Mouse (Mus musculus) midbrain, embryonic 16.5 days (tissue): ENCODE results near the gene Gm38431. TPM values are rescaled to one million over a fixed set of nuclear protein-coding genes. Genes with fewer than 3 reads are reported as not detected.

Source experiments
- ATAC-seq: fragments of 200-750 bp; cut with Nextera tagmentation; 2 replicates; pipeline ENCODE4 v1.8.0; 2017; ENCODE audit warnings: moderate TSS enrichment
- H3K27ac ChIP-seq: fragments of 300-500 bp; sonication (generic); 2 replicates; pipeline ENCODE4 v1.5.1; 2014; ENCODE audit warnings: mild to moderate bottlenecking, low read length, mixed read lengths
- H3K27me3 ChIP-seq: fragments of 300-500 bp; sonication (generic); 2 replicates; pipeline ENCODE4 v1.6.1; 2014; ENCODE audit warnings: low read depth, low read length, mixed read lengths; ENCODE audit not compliant: control insufficient read depth, insufficient read depth
- H3K36me3 ChIP-seq: fragments of 300-500 bp; sonication (generic); 2 replicates; pipeline ENCODE4 v1.6.1; 2014; ENCODE audit warnings: mild to moderate bottlenecking, low read length, moderate library complexity, mixed read lengths; ENCODE audit not compliant: control insufficient read depth, insufficient read depth
- H3K4me1 ChIP-seq: fragments of 300-500 bp; sonication (generic); 2 replicates; pipeline ENCODE4 v1.6.1; 2014; ENCODE audit warnings: mild to moderate bottlenecking, low read length, mixed read lengths; ENCODE audit not compliant: control insufficient read depth, insufficient read depth
- H3K4me2 ChIP-seq: fragments of 300-500 bp; sonication (generic); 2 replicates; pipeline ENCODE4 v1.6.1; 2014; ENCODE audit warnings: mild to moderate bottlenecking, low read length, mixed read lengths
- H3K4me3 ChIP-seq: fragments of 300-500 bp; sonication (generic); 2 replicates; pipeline ENCODE4 v1.5.1; 2014; ENCODE audit warnings: low read depth, mild to moderate bottlenecking, low read length, moderate library complexity, mixed read lengths
- H3K9ac ChIP-seq: fragments of 300-500 bp; sonication (generic); 2 replicates; pipeline ENCODE4 v1.6.1; 2014; ENCODE audit warnings: low read depth, low read length, mixed read lengths
- H3K9me3 ChIP-seq: fragments of 300-500 bp; sonication (generic); replicated peaks from 2 replicates; pipeline ENCODE4 v1.6.1; 2014; ENCODE audit warnings: mild to moderate bottlenecking, low read length, mixed read lengths; ENCODE audit not compliant: control insufficient read depth, poor library complexity, severe bottlenecking
- WGBS: fragments of 180-500 bp; shearing (Covaris S2); extraction: QIAGEN DNeasy Blood & Tissue Kit; methylation state at CpG from one replicate; pipeline ENCODE4 v1.1.7; 2014; 5-methylcytosine and 5-hydroxymethylcytosine counted together
- polyA plus RNA-seq: library from polyadenylated mRNA; unstranded; fragments of >200 nt; fragmentation: Nextera tagmentation; extraction: Ambion mirVana; gene quantifications from 2 replicates; pipeline ENCODE4 v1.2.1, GENCODE M21; 2015

The Gm38431 gene
- polyA plus RNA-seq, 1 experiment from 2014 or later, result 1.9 TPM

- H3K4me3 ChIP-seq, result no peak overlapping the region
- peaks cover 6% of the 10 kb centered on the region; the same call in 1 of the 2 replicates for H3K36me3 ChIP-seq
- H3K27ac ChIP-seq, result no peak overlapping the region
- H3K9me3 ChIP-seq, result no peaks in the 10 kb centered on the region
- ATAC-seq, result no peak
- H3K4me2 ChIP-seq, result no peak overlapping the region
- no peak overlapping the region for H3K9ac ChIP-seq
- no peaks in the 10 kb centered on the region for H3K4me1 ChIP-seq
- WGBS, result 94% methylated on average over 7 of the region's 7 CpGs
- H3K27me3 ChIP-seq, result no peaks in the 10 kb centered on the region
Observed at GRCm38 (mm10) chr9:21114190-21114589, 22.4 kb upstream of the Gm38431 start.

GRCm38 (mm10) chr9:21113751-21114150 lies 22.0 kb upstream of the Gm38431 start:
- ATAC-seq, result no peak
- Histone ChIP-seq H3K4me2 (no peak overlapping the region), H3K27ac (no peak overlapping the region), H3K9me3 (no peaks in the 10 kb centered on the region), H3K4me3 (no peak overlapping the region), H3K36me3 (peaks cover 6% of the 10 kb centered on the region; the same call in 1 of the 2 replicates), H3K27me3 (no peaks in the 10 kb centered on the region), H3K9ac (no peak overlapping the region), H3K4me1 (no peaks in the 10 kb centered on the region)
- 93% methylated on average over 6 of the region's 6 CpGs for WGBS

- H3K4me2 ChIP-seq, result no peak overlapping the region
- no peaks in the 10 kb centered on the region for H3K4me1 ChIP-seq
- no peaks in the 10 kb centered on the region for H3K9me3 ChIP-seq
- H3K4me3 ChIP-seq, result no peak overlapping the region
- no peak overlapping the region for H3K27ac ChIP-seq
- 44% methylated on average over 23 of the region's 23 CpGs for WGBS
- H3K36me3 ChIP-seq, result no peaks in the 10 kb centered on the region
- H3K27me3 ChIP-seq, result no peaks in the 10 kb centered on the region
- no peak overlapping the region for H3K9ac ChIP-seq
- no peak for ATAC-seq
Observed at GRCm38 (mm10) chr9:21107607-21108237, 15.9 kb upstream of the Gm38431 start.

- H3K9ac ChIP-seq, result no peak overlapping the region
- no peaks in the 10 kb centered on the region for H3K9me3 ChIP-seq
- no peaks in the 10 kb centered on the region for H3K4me1 ChIP-seq
- 78% methylated on average over 5 of the region's 5 CpGs for WGBS
- no peak overlapping the region for H3K4me3 ChIP-seq
- no peaks in the 10 kb centered on the region for H3K36me3 ChIP-seq
- no peak overlapping the region for H3K27ac ChIP-seq
- no peaks in the 10 kb centered on the region for H3K27me3 ChIP-seq
- no peak overlapping the region for H3K4me2 ChIP-seq
- ATAC-seq, result no peak
Observed at GRCm38 (mm10) chr9:21105760-21106564, 14.2 kb upstream of the Gm38431 start.

GRCm38 (mm10) chr9:21104814-21105213 lies 13.0 kb upstream of the Gm38431 start:
- Histone ChIP-seq H3K36me3 (no peaks in the 10 kb centered on the region), H3K27ac (no peak overlapping the region), H3K4me2 (no peak overlapping the region), H3K9ac (no peak overlapping the region), H3K9me3 (no peaks in the 10 kb centered on the region), H3K27me3 (no peaks in the 10 kb centered on the region), H3K4me1 (no peaks in the 10 kb centered on the region), H3K4me3 (no peak overlapping the region)
- ATAC-seq, result no peak
- 89% methylated on average over 6 of the region's 6 CpGs for WGBS

GRCm38 (mm10) chr9:21102076-21102475 lies 10.3 kb upstream of the Gm38431 start:
- Histone ChIP-seq H3K27ac (no peak overlapping the region), H3K27me3 (no peaks in the 10 kb centered on the region), H3K4me2 (no peak overlapping the region), H3K9ac (no peak overlapping the region), H3K4me3 (no peak overlapping the region), H3K9me3 (no peaks in the 10 kb centered on the region), H3K4me1 (no peaks in the 10 kb centered on the region), H3K36me3 (no peaks in the 10 kb centered on the region)
- 87% methylated on average over 2 of the region's 2 CpGs for WGBS
- ATAC-seq, result no peak

GRCm38 (mm10) chr9:21100447-21101161 lies 8.8 kb upstream of the Gm38431 start:
- Histone ChIP-seq H3K4me3 (no peak overlapping the region), H3K4me2 (no peak overlapping the region), H3K4me1 (no peaks in the 10 kb centered on the region), H3K9ac (no peak overlapping the region; the same call in 1 of the 2 replicates), H3K27ac (no peak overlapping the region), H3K36me3 (no peaks in the 10 kb centered on the region), H3K9me3 (no peaks in the 10 kb centered on the region), H3K27me3 (no peaks in the 10 kb centered on the region)
- 0 out of 2 replicates have a peak, but pooled peaks have one; percentile 17 for ATAC-seq
- WGBS, result 38% methylated on average over 15 of the region's 15 CpGs

GRCm38 (mm10) chr9:21097793-21098192 lies 6.0 kb upstream of the Gm38431 start:
- WGBS, result 89% methylated on average over 8 of the region's 8 CpGs
- H3K27me3 ChIP-seq, result no peaks in the 10 kb centered on the region
- H3K4me2 ChIP-seq, result no peak overlapping the region
- H3K27ac ChIP-seq, result no peak overlapping the region
- no peaks in the 10 kb centered on the region for H3K4me1 ChIP-seq
- no peaks in the 10 kb centered on the region for H3K9me3 ChIP-seq
- no peaks in the 10 kb centered on the region for H3K36me3 ChIP-seq
- no peak overlapping the region for H3K4me3 ChIP-seq
- no peak overlapping the region for H3K9ac ChIP-seq
- no peak for ATAC-seq

- H3K4me2 ChIP-seq, result no peak overlapping the region
- H3K9me3 ChIP-seq, result no peaks in the 10 kb centered on the region
- H3K27ac ChIP-seq, result no peak overlapping the region
- H3K4me1 ChIP-seq, result peaks cover under 1% of the 10 kb centered on the region; the same call in 1 of the 2 replicates
- H3K36me3 ChIP-seq, result no peaks in the 10 kb centered on the region
- 53% methylated on average over 4 of the region's 4 CpGs for WGBS
- H3K4me3 ChIP-seq, result no peak overlapping the region
- H3K9ac ChIP-seq, result no peak overlapping the region
- ATAC-seq, result no peak
- no peaks in the 10 kb centered on the region for H3K27me3 ChIP-seq
Observed at GRCm38 (mm10) chr9:21095958-21096357, 4.2 kb upstream of the Gm38431 start.
